ENCODE assay signal across 7 mouse cellular contexts in genomic region chr12:80518393-80518756, GRCm38 (mm10). TPM values are rescaled to one million over a fixed set of nuclear protein-coding genes. Genes with fewer than 3 reads are reported as not detected.
DNase-seq lines count a peak whose midpoint lies in the region; ATAC-seq lines count a peak whose summit lies in the region.

No protein-coding gene starts in this region.

- under 1% methylated on average over 25 of the region's 25 CpGs for WGBS in lung, embryonic 15.5 days
- under 1% methylated on average over 25 of the region's 25 CpGs for WGBS in forebrain, embryonic 14.5 days
- 1% methylated on average over 25 of the region's 25 CpGs for WGBS in liver, embryonic 15.5 days (ENCODE audit: insufficient replicate concordance)

- H3K36me3 ChIP-seq in lung, embryonic 15.5 days, result no peaks in the 10 kb centered on the region
- no peaks in the 10 kb centered on the region for H3K36me3 ChIP-seq in forebrain, embryonic 14.5 days (ENCODE audit: control insufficient read depth, insufficient read depth, low read length)
- H3K36me3 ChIP-seq in liver, embryonic 15.5 days (replicated peaks), result no peaks in the 10 kb centered on the region

- peak overlapping the region; percentile 64 for H3K4me3 ChIP-seq in lung, embryonic 15.5 days
- peak overlapping the region; percentile 85 for H3K4me3 ChIP-seq in forebrain, embryonic 14.5 days (ENCODE audit: low read depth, low read length)
- H3K4me3 ChIP-seq in liver, embryonic 15.5 days (replicated peaks), result peak overlapping the region; percentile 35

- H3K4me2 ChIP-seq in lung, embryonic 15.5 days, result peak overlapping the region; percentile 99
- peak overlapping the region; percentile 95 for H3K4me2 ChIP-seq in forebrain, embryonic 14.5 days (ENCODE audit: low read length)
- peak overlapping the region; percentile 53 for H3K4me2 ChIP-seq in liver, embryonic 15.5 days

- ATAC-seq in lung, embryonic 15.5 days (ENCODE audit: borderline replicate concordance, extremely low read depth, low FRiP score, low TSS enrichment), result peak; percentile 10; the same call in 1 of the 2 replicates
- ATAC-seq in forebrain, embryonic 14.5 days, result no peak; the same call in 1 of the 2 replicates
- ATAC-seq in liver, embryonic 15.5 days (ENCODE audit: insufficient read depth), result no peak

- peaks cover 65% of the 10 kb centered on the region for H3K27me3 ChIP-seq in lung, embryonic 15.5 days
- H3K27me3 ChIP-seq in forebrain, embryonic 14.5 days (replicated peaks; ENCODE audit: control insufficient read depth, insufficient read depth, low read length), result peaks cover 4% of the 10 kb centered on the region; the same call in 1 of the 2 replicates
- peaks cover 95% of the 10 kb centered on the region for H3K27me3 ChIP-seq in liver, embryonic 15.5 days

- peaks cover 27% of the 10 kb centered on the region for H3K4me1 ChIP-seq in lung, embryonic 15.5 days
- peaks cover 19% of the 10 kb centered on the region for H3K4me1 ChIP-seq in forebrain, embryonic 14.5 days (ENCODE audit: control insufficient read depth, insufficient read depth, low read length)
- H3K4me1 ChIP-seq in liver, embryonic 15.5 days (replicated peaks), result peaks cover 8% of the 10 kb centered on the region; the same call in 1 of the 2 replicates

- H3K27ac ChIP-seq in lung, embryonic 15.5 days, result no peak overlapping the region
- peak overlapping the region; percentile 91; the same call in 1 of the 2 replicates for H3K27ac ChIP-seq in forebrain, embryonic 14.5 days (ENCODE audit: low read depth, low read length)
- no peak overlapping the region for H3K27ac ChIP-seq in liver, embryonic 15.5 days (replicated peaks)

- no peaks in the 10 kb centered on the region for H3K9me3 ChIP-seq in lung, embryonic 15.5 days
- H3K9me3 ChIP-seq in forebrain, embryonic 14.5 days (replicated peaks; ENCODE audit: control insufficient read depth, low read length), result no peaks in the 10 kb centered on the region
- H3K9me3 ChIP-seq in liver, embryonic 15.5 days (replicated peaks), result no peaks in the 10 kb centered on the region

- H3K9ac ChIP-seq in lung, embryonic 15.5 days, result peak overlapping the region; percentile 8
- peak overlapping the region; percentile 81 for H3K9ac ChIP-seq in forebrain, embryonic 14.5 days (ENCODE audit: low read length)
- no peak overlapping the region for H3K9ac ChIP-seq in liver, embryonic 15.5 days

- no peak for DNase-seq in lung, adult 18-20 months
- DNase-seq in cerebellum, postnatal 25 days, result peak; percentile 68 to 71
- DNase-seq in forebrain, embryonic 14.5 days (ENCODE audit: low spot score), result peak; percentile 46
- no peak for DNase-seq in urinary bladder, postnatal 14 days (ENCODE audit: low spot score)
- no peak for DNase-seq in kidney, postnatal 36 days

RNA-seq across cellular contexts. Expression of gene Galnt16, which starts 0.3 kb away (rescaled TPM):
- polyA plus RNA-seq in lung, embryonic 15.5 days (2015; fragmentation: Nextera tagmentation; extraction: Ambion mirVana), result 12.3 TPM in 2 replicates
- polyA plus RNA-seq in forebrain, embryonic 14.5 days (2014; fragmentation: Nextera tagmentation; extraction: Ambion mirVana), result 14.7 and 14.8 TPM in 2 replicates
- polyA plus RNA-seq in liver, embryonic 15.5 days (2015; fragmentation: Nextera tagmentation; extraction: Ambion mirVana), result 0.29 and 0.45 TPM in 2 replicates

RNA-seq across cellular contexts. Expression of gene Exd2, which starts 55.5 kb away (rescaled TPM):
- polyA plus RNA-seq in lung, embryonic 15.5 days (2015; fragmentation: Nextera tagmentation; extraction: Ambion mirVana), result 27.3 and 29.2 TPM in 2 replicates
- 43.2 and 51.3 TPM in 2 replicates for polyA plus RNA-seq in forebrain, embryonic 14.5 days (2014; fragmentation: Nextera tagmentation; extraction: Ambion mirVana)
- 5.3 and 6.0 TPM in 2 replicates for polyA plus RNA-seq in liver, embryonic 15.5 days (2015; fragmentation: Nextera tagmentation; extraction: Ambion mirVana)

Comparison
In these comparisons a context has a peak if more than half of its experiments do, and no peak if none do; other contexts are left out.
1. H3K4me3 ChIP-seq: peak in every context shown above with its lines; median percentile 85 in forebrain, embryonic 14.5 days; 64 in lung, embryonic 15.5 days; 35 in liver, embryonic 15.5 days.
2. DNase-seq: peak in cerebellum, postnatal 25 days (2 of 2) and forebrain, embryonic 14.5 days (single experiment); none in lung, adult 18-20 months (0 of 2), urinary bladder, postnatal 14 days (single experiment) and kidney, postnatal 36 days (0 of 2).
3. Peak in every context shown above with its lines, with median percentiles within 50 percentile points of each other: H3K4me2 ChIP-seq.